ENCODE assay signal across 31 mouse cellular contexts in genomic region chr2:122469221-122469620, GRCm38 (mm10). TPM values are rescaled to one million over a fixed set of nuclear protein-coding genes. Genes with fewer than 3 reads are reported as not detected.
DNase-seq lines count a peak whose midpoint lies in the region; ATAC-seq lines count a peak whose summit lies in the region.
"Had no signal": no experiment of that assay in that cellular context is flagged by ENCODE, and none has a peak within 500 bp of the region (broad histone marks: within the 10 kb centered on the region; RNA-seq: fewer than 3 reads in every experiment).

No protein-coding gene starts in this region.

- no peaks in the 10 kb centered on the region for H3K27me3 ChIP-seq in hindbrain, embryonic 14.5 days (ENCODE audit: control insufficient read depth, insufficient read depth, low read length)
- H3K27me3 ChIP-seq: heart, embryonic 12.5 days; limb, embryonic 13.5 days; lung, embryonic 15.5 days had no signal

- H3K9me3 ChIP-seq in hindbrain, embryonic 14.5 days (ENCODE audit: control insufficient read depth, low read length) = no peaks in the 10 kb centered on the region
- H3K9me3 ChIP-seq: G1E; heart, embryonic 12.5 days; hindbrain, embryonic 13.5 days; kidney, embryonic 15.5 days; limb, embryonic 13.5 days; lung, embryonic 15.5 days had no signal

- H3K4me3 ChIP-seq in hindbrain, embryonic 14.5 days (replicated peaks; ENCODE audit: low read length) = no peak overlapping the region
- H3K4me3 ChIP-seq: heart, embryonic 12.5 days; hindbrain, embryonic 13.5 days; kidney, embryonic 15.5 days; layer of hippocampus, adult 2 months; limb, embryonic 13.5 days; lung, embryonic 15.5 days had no signal

- 97% methylated on average over 3 of the region's 3 CpGs for WGBS in hindbrain, embryonic 14.5 days

- peak; percentile 13 for DNase-seq in lung, postnatal 25 days (ENCODE audit: low spot score)
- no peak for DNase-seq in lung, postnatal 4 days
- peak; percentile 70 for DNase-seq in CD4-positive, CD25-positive, alpha-beta regulatory T cell, adult 2 months (ENCODE audit: low read depth, low spot score)
- DNase-seq in thymus, postnatal 10 days (ENCODE audit: low spot score in 2 of 2) = peak; percentile 20 to 23
- DNase-seq in urinary bladder, postnatal 4 days (ENCODE audit: low spot score in 2 of 2) = no peak
- DNase-seq in ovary, postnatal 10 days (ENCODE audit: low spot score) = no peak
- DNase-seq in hindbrain, embryonic 14.5 days (ENCODE audit: low spot score) = no peak
- DNase-seq: adrenal gland, postnatal 25 days; cerebellum, adult 18-20 months; cerebellum, postnatal 36 days; gastrocnemius, postnatal 25 days; heart, adult 18-20 months; heart, postnatal 4 days; kidney, adult 18-20 months; kidney, postnatal 36 days; midbrain, embryonic 14.5 days; right cerebral cortex, adult 18-20 months; spleen, adult 18-20 months had no signal

- ATAC-seq in activated CD4-positive, CD25-positive, alpha-beta regulatory T cell, adult 4 months = peak; percentile 34
- ATAC-seq in hindbrain, embryonic 14.5 days (ENCODE audit: low FRiP score) = no peak
- ATAC-seq: forebrain, embryonic 14.5 days had no signal

- H3K4me1 ChIP-seq in hindbrain, embryonic 14.5 days (replicated peaks; ENCODE audit: control insufficient read depth, insufficient read depth, low read length) = peaks cover 6% of the 10 kb centered on the region

- H3K36me3 ChIP-seq in hindbrain, embryonic 14.5 days (replicated peaks; ENCODE audit: control insufficient read depth, insufficient read depth) = no peaks in the 10 kb centered on the region
- H3K36me3 ChIP-seq: G1E; heart, embryonic 12.5 days; hindbrain, embryonic 13.5 days; kidney, embryonic 15.5 days; limb, embryonic 13.5 days; lung, embryonic 15.5 days had no signal

- no peak overlapping the region for H3K4me2 ChIP-seq in hindbrain, embryonic 14.5 days (replicated peaks)
- H3K4me2 ChIP-seq: heart, embryonic 12.5 days; hindbrain, embryonic 13.5 days; kidney, embryonic 15.5 days; limb, embryonic 13.5 days; liver, embryonic 11.5 days; lung, embryonic 15.5 days had no signal

- no peak overlapping the region for H3K27ac ChIP-seq in hindbrain, embryonic 14.5 days
- H3K27ac ChIP-seq: hindbrain, embryonic 13.5 days; kidney, embryonic 15.5 days; layer of hippocampus, adult 2 months; limb, embryonic 13.5 days; lung, embryonic 15.5 days had no signal

- no peak overlapping the region for H3K9ac ChIP-seq in hindbrain, embryonic 14.5 days
- H3K9ac ChIP-seq: heart, embryonic 12.5 days; hindbrain, embryonic 13.5 days; kidney, embryonic 15.5 days; limb, embryonic 13.5 days; lung, embryonic 15.5 days had no signal

RNA-seq across cellular contexts. Expression of gene Gm14085, which starts 15.5 kb away (rescaled TPM):
- polyA plus RNA-seq in activated CD4-positive, CD25-positive, alpha-beta regulatory T cell, adult 4 months (2017; shearing (Covaris generic)) = 1 to 10 TPM; 6.4 to 8.8 TPM
- polyA plus RNA-seq in hindbrain, embryonic 14.5 days (2014; fragmentation: Nextera tagmentation; extraction: Ambion mirVana) = not detected in 2 replicates
- polyA plus RNA-seq: embryonic facial prominence, embryonic 11.5 days; forebrain, embryonic 14.5 days; heart, embryonic 12.5 days; heart, postnatal 0 days; hindbrain, embryonic 13.5 days; limb, embryonic 13.5 days; liver, embryonic 11.5 days; lung, embryonic 15.5 days; midbrain, embryonic 14.5 days; neural tube, embryonic 11.5 days had no signal

RNA-seq across cellular contexts. Expression of gene Slc28a2, which starts 42.9 kb away (rescaled TPM):
- polyA plus RNA-seq in activated CD4-positive, CD25-positive, alpha-beta regulatory T cell, adult 4 months (2017; shearing (Covaris generic)) = 100 to 1,000 TPM in 1 of 2 experiments, 10 to 100 TPM in 1; 98.0 to 106 TPM
- polyA plus RNA-seq in hindbrain, embryonic 14.5 days (2014; fragmentation: Nextera tagmentation; extraction: Ambion mirVana) = 0.07 and 0.09 TPM in 2 replicates
- polyA plus RNA-seq: forebrain, embryonic 14.5 days; midbrain, embryonic 14.5 days had no signal

Comparison
In these comparisons a context has a peak if more than half of its experiments do, and no peak if none do; other contexts are left out.
1. DNase-seq: peak in lung, postnatal 25 days (single experiment), CD4-positive, CD25-positive, alpha-beta regulatory T cell, adult 2 months (single experiment) and thymus, postnatal 10 days (2 of 2); none in lung, postnatal 4 days (0 of 2), urinary bladder, postnatal 4 days (0 of 2), ovary, postnatal 10 days (single experiment) and hindbrain, embryonic 14.5 days (single experiment).
2. RNA of gene Slc28a2, which starts 42.9 kb away (polyA plus RNA-seq): 98.0 to 106 TPM in activated CD4-positive, CD25-positive, alpha-beta regulatory T cell, adult 4 months; 0.07 to 0.09 TPM in hindbrain, embryonic 14.5 days; every median in the first group is over 10 times any median in the second.